Mouse (Mus musculus) cerebellum, adult 11 months (tissue): ENCODE results near the gene Psma6.

Experiments used
- DNase-seq: peaks from one replicate; pipeline ENCODE4 v3.0.0; 2022

Psma6 gene

GRCm38 (mm10) chr12:55440416-55440815 is 56.4 kb downstream of the Psma6 start:
- no peak for DNase-seq

- no peak for DNase-seq
Observed at GRCm38 (mm10) chr12:55442245-55442644, 58.2 kb downstream of the Psma6 start.

- no peak for DNase-seq
Observed at GRCm38 (mm10) chr12:55442861-55443850, 59.1 kb downstream of the Psma6 start.

- DNase-seq, result no peak
Observed at GRCm38 (mm10) chr12:55444031-55444451, 60.0 kb downstream of the Psma6 start.

GRCm38 (mm10) chr12:55445583-55445982 is 61.6 kb downstream of the Psma6 start:
- no peak for DNase-seq

GRCm38 (mm10) chr12:55446366-55446745 is 62.3 kb downstream of the Psma6 start:
- no peak for DNase-seq

- DNase-seq, result peak; percentile 80
Observed at GRCm38 (mm10) chr12:55446746-55447395, 62.8 kb downstream of the Psma6 start.

- no peak for DNase-seq
Observed at GRCm38 (mm10) chr12:55447396-55447760, 63.4 kb downstream of the Psma6 start.

GRCm38 (mm10) chr12:55448457-55448856 is 64.4 kb downstream of the Psma6 start:
- no peak for DNase-seq

- DNase-seq, result no peak
Observed at GRCm38 (mm10) chr12:55449048-55449447, 65.0 kb downstream of the Psma6 start.

- no peak for DNase-seq
Observed at GRCm38 (mm10) chr12:55450421-55450820, 66.4 kb downstream of the Psma6 start.

- DNase-seq, result no peak
Observed at GRCm38 (mm10) chr12:55452839-55453238, 68.8 kb downstream of the Psma6 start.

- no peak for DNase-seq
Observed at GRCm38 (mm10) chr12:55453924-55454323, 69.9 kb downstream of the Psma6 start.

- no peak for DNase-seq
Observed at GRCm38 (mm10) chr12:55455206-55455605, 71.2 kb downstream of the Psma6 start.

- DNase-seq, result no peak
Observed at GRCm38 (mm10) chr12:55456136-55456535, 72.1 kb downstream of the Psma6 start.

- no peak for DNase-seq
Observed at GRCm38 (mm10) chr12:55456893-55457292, 72.9 kb downstream of the Psma6 start.

GRCm38 (mm10) chr12:55459739-55460138 is 75.7 kb downstream of the Psma6 start:
- no peak for DNase-seq

- no peak for DNase-seq
Observed at GRCm38 (mm10) chr12:55460900-55461299, 76.9 kb downstream of the Psma6 start.

- no peak for DNase-seq
Observed at GRCm38 (mm10) chr12:55461767-55462166, 77.7 kb downstream of the Psma6 start.

- no peak for DNase-seq
Observed at GRCm38 (mm10) chr12:55462456-55462855, 78.4 kb downstream of the Psma6 start.

GRCm38 (mm10) chr12:55463087-55463486 is 79.1 kb downstream of the Psma6 start:
- DNase-seq, result peak; percentile 30

- peak; percentile 33 for DNase-seq
Observed at GRCm38 (mm10) chr12:55463992-55464845, 80.2 kb downstream of the Psma6 start.

GRCm38 (mm10) chr12:55464846-55465361 is 80.9 kb downstream of the Psma6 start:
- no peak for DNase-seq
